Mouse (Mus musculus): ENCODE measurements around the gene Zmat5.

- peak; percentile 46 for TF ChIP-seq CTCF (IDR thresholded peaks at IDR 0.05; ENCODE audit: low read depth)
- no peak for TF ChIP-seq EP300 (IDR thresholded peaks at IDR 0.05; ENCODE audit: low read depth)
These were observed 29.7 kb downstream of the Zmat5 start for GRCm38 (mm10) chr11:4734179-4734578.
